Mouse (Mus musculus) left cerebral cortex, postnatal 14 days (tissue): ENCODE measurements around the gene 1110002E22Rik. TPM values are rescaled to one million over a fixed set of nuclear protein-coding genes. Genes with fewer than 3 reads are reported as not detected.

Experiments
- DNase-seq, 2 experiments: peaks; one replicate each; pipeline ENCODE4 v3.0.0; 2021 to 2022; ENCODE audit warnings: low spot score in 2 of 2, mixed read lengths in 1 of 2
- intact Hi-C: fragments of 180-260 bp; cut with DNase I; formaldehyde crosslinking; loops from one replicate; pipeline ENCODE4 v1.15.1; 2025
- total RNA-seq, 2 experiments: library from RNA; stranded (reverse); gene quantifications; 2 replicates each; pipeline ENCODE4 v1.2.3; 2021

The 1110002E22Rik gene
- total RNA-seq, 2 experiments from 2014 or later, result 3.0 to 3.6 TPM

DNA sequence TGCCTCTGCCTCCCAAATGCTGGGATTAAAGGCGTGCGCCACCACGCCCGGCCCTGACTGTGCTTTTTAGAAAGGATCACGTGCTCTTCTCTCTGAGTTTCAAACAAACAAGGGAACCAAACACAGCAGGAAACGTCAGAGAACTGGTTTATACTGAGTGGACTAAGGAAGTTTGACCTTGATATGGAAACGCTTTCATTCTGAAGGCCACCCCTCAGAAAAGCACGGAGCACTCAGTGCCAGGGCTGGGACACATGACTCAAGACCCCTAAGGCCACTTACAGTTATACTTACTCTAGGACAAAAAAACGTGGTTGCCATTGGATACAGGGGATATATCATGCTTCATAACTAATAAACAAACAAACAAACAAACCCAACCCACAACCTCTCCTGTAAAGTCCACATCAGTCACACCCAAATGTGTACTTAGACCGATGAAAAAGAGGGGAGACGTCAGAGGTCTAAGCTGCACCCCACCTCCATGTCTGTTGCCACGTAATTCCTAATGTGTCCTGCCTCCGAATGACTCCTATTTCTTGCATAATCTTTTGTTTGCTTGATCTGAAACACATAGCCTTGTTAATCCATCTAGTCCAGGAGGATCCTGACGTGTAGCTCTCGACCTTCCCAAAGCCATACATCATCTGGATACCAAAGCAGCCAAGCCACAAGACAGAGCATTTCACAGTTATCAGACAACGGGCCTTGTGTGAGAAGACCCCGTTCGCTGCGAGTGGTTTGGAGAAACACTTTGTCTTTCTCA lies 31.6 kb downstream of the 1110002E22Rik start:
- intact Hi-C loops, result no loop called here
- DNase-seq, result no peak

DNA sequence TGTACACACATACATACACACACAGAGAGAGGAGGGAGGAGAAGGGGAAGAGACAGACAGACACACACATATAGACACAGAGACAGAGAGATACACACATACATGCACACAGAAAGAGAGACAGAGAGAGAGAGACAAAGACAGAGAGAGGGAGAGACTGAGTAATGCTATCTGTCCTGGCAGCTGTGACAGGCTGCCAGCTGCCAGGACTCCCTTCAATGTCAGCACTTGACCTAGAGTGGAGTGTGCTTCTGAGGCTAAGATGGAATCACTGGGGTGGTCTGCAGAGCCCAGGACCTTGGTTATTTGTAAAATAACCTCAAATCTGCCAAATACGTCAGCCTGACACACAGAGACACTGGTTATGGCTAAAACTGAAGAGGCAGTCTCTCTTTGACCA lies 32.9 kb downstream of the 1110002E22Rik start:
- DNase-seq, result no peak
- intact Hi-C loops, result no loop called here

DNA sequence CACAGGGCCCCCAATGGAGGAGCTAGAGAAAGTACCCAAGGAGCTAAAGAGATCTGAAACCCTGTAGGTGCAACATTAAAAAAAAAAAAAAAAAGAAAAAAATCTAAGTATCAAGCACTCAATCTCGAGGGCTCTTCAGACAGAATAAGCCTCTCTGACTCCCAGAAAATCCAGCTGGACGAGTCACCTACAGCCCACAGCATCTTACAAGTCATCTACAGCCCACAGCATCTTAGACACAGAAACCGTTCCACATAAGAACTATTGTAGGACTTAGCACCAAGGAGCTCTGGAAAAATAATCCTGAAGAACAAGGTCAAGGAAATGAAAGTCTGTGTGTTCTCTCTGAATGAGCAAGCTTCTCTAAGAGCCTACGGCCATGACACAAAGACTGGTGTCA lies 37.1 kb downstream of the 1110002E22Rik start:
- DNase-seq, result no peak
- intact Hi-C loops, result no loop called here

DNA sequence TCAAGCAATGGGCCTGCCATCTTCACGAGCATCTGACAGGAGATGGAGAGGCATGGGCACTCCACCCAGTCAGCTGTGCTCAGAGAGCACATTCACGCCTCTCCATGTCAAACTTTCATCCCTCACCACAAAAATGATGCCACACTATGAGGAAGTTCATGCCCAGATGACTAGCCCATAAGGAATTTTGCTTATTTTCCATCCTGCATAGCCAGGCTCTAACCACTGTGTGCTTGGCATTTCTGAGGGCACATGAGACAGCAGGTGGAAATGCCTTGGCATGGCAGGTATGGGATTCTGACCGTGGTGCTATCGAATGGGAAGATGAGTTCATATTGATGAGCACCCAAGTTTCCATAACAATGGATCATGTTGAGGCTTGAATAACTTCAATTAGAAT lies 38.8 kb downstream of the 1110002E22Rik start:
- intact Hi-C loops, result no loop called here
- no peak for DNase-seq

DNA sequence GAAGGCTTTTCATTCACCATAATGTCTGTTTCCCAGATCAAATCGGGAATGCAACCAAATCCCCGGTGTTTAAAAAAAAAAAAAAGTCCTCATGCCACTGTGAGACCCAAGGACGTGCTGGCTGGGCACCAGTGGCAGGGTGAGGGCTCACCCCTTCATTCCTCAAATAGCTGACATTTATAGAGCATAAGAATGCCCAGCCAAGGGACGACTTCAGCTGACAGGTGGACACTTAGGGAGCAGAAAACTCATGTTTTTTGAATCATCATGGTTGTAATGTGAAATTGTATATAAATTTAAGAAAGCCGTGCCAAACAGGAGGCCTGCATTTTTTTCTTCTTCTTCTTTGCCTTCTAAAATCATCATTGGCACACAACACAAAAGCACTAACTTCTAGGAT lies 40.2 kb downstream of the 1110002E22Rik start:
- intact Hi-C loops, result no loop called here
- DNase-seq, result no peak

DNA sequence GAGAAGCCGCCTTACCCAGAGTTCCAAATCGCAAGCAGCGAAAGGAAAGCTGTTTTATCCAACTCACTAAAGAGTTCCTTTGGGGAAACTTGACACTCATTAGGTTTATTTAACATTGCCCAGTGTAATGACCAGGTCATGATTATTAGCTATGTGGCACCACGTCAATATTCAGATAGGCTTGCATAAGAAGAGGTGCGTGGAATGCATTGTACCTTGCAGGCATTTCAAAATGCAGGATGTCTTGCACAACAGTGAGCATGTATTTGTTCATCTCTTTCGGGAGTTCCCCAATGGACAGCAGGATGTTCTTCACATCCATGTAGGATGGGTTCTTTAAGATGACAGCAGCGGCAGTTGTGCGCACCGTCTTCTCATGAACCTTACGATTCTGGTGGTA lies 42.0 kb downstream of the 1110002E22Rik start:
- no peak for DNase-seq
- intact Hi-C loops, result no loop called here

DNA sequence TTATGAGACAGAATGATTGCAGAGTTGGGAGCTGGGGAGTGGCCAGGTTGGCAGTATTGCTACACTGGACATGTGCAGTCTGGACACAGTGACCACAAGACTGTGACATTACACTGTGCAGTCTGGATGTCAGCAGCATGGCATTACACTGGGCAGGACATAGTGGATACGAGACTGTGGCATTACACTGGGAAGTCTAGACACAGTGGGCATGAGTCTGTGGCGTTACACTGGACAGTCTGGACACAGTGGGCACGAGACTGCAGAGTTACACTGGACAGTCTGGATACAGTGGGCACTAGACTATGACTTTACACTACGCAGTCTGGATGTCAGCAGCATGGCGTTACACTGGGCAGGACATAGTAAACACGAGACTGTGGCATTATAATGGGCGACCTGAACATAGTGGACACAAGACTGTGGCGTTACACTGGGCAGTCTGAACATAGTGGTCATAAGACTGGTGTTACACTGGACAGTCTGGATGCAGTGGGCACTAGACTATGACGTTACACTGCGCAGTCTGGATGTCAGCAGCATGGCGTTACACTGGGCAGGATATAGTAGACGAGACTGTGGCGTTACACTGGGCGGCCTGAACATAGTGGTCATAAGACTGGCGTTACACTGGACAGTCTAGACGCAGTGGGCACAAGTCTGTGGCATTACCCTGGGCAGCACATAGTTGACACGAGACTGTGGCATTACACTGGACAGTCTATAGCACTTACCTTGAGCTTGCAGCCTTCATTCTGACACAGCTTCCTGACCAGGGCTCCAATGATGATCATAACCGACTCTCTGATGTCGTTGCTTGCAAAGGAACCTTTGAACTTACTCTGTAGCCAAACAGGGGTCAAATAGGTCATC lies 46.3 kb downstream of the 1110002E22Rik start:
- intact Hi-C loops, result no loop called here
- DNase-seq, result no peak

DNA sequence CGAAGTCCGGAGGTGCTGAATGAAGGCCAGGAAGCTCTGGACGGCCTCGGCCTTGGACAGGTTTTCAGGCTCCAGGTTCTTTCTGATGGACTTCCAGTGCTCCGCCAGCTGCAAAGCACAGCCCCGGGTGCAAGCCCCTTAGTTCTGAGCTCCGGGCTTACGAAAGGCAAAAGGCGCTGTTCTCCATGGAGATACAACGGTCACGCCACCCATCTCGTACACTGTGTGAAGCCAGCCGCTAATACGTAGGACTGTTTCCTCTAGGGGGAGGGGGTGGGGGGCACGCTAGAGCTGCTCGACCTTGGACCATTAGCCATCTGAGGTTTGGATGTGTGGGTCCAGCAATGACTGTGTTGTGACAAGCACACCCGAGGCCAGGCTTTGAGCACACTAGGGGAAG lies 49.3 kb downstream of the 1110002E22Rik start:
- intact Hi-C loops, result no loop called here
- no peak for DNase-seq

DNA sequence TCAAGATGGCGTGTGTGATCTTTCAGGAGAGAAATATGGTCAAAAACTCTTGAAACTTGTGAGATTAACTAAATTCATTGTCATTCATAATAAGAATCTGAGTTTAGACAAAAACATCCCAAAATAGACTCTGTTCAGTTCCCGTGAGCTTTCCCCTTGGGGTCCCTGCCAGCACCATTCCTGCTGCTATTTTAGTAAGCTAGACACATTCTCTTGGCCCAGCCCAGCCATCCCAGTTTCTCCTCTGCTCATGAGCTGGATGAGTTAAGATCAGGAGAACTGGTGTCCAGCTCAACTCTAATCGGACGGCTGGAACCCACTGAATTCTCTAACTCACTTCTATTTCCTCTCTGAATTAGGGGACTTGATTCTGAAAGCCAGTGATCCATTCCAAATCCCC lies 52.0 kb downstream of the 1110002E22Rik start:
- no peak for DNase-seq
- intact Hi-C loops, result no loop called here

DNA sequence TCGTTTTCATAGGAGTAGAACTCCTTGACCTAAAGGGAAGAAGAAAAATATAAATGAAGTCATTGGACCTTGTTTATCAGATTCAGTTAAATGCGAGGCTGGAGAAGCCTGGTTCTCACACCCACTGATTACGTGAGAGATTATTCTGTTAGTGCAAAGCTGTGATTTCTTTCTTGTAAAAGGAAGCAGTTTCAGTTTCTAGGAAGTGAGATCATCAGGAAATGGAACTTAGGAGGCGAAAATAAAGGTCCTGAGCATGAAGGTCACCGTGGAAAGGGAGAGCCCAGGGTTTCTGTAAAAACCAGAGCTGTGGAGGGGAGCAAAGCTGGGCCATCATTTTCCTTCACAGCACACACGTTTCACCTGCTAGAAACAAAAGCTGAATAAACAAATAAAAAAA lies 53.5 kb downstream of the 1110002E22Rik start:
- no peak for DNase-seq
- intact Hi-C loops, result no loop called here

DNA sequence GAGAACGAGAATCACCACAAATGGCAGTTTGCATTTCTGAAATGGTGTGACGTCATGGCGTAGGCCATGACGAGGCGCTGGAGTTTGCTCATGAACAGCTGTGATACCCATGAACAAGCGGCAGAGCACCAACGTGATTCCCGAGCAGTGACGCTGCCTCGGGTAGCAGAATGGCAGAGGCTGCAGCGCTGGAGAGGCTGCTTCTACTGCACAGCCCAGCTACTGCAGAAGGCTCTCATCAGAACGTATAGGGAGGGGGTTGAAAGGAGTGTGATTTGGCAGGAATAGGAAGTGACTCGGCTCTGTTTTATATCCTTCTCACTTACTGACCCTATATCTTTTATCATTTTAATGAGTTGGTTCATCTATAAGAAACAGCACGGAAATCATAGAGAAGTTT lies 54.0 kb downstream of the 1110002E22Rik start:
- intact Hi-C loops, result no loop called here
- DNase-seq, result no peak

DNA sequence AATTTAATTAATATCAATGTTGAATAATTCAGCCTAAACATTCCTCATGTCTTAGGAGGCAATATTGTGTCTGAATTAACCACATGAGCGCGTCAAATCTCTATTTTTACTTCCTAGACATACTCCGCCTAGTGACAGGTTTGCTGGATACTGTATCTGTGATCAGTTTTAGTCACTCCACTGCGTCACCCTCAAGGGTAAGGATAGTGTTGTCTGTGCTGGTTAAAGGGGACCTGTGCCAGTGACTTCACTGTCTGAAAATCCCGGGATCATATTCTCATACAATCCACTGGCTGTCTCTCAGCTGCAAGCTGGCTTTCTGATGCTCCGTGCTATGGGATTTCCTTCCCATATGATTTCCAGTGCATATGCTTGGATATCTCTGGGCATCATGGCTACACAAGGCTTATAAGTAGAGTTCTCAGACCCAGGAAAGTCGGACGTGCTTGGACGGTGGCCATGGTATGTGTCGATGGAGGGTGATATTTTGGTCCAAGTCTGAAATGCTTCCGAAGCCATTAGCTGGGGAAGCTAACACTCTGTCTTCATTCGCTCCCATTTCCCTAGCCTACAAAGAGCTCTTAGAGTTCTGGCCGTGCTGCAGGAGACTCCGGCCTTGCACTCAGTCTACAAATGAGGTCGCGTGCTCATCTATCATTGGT lies 54.7 kb downstream of the 1110002E22Rik start:
- intact Hi-C loops, result no loop called here
- DNase-seq, result no peak

DNA sequence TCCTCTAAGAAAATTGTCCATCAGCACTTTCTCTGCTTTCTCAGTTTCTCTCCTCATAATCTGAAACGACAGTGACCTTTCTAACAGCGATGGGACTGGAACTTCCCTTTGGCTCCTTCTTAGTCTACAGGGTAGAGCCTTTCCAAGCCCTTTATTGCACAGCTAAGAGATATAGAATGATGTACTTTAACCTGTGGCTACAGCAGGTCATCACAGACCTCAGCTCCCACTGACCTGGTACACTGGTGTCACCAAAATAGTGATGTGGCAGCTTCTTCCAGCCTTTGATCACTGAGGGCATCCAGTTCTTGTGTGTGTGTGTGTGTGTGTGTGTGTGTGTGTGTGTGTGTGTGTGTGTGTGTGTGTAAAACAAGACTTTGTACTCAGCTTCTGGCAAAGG lies 56.6 kb downstream of the 1110002E22Rik start:
- no peak for DNase-seq
- intact Hi-C loops, result no loop called here

DNA sequence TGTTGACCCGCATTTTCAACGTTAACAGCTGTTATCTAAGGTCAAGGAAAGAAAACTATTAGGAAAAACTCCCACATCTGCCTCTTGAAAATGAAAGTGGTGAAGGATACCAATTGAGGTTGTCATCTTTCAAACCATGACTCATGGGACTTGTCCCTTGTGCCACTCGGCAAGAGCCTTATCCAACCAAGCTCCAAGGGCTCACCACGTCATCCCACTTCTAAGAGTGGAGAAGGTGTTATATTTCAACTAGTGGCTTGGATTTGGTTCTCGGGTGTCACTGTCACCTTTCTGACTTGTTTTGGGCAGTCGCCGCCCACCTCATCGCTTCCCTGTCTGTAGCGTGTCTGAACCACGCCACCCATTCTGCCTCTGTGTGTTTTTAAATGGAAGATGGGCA lies 59.0 kb downstream of the 1110002E22Rik start:
- DNase-seq, result no peak
- intact Hi-C loops, result no loop called here

DNA sequence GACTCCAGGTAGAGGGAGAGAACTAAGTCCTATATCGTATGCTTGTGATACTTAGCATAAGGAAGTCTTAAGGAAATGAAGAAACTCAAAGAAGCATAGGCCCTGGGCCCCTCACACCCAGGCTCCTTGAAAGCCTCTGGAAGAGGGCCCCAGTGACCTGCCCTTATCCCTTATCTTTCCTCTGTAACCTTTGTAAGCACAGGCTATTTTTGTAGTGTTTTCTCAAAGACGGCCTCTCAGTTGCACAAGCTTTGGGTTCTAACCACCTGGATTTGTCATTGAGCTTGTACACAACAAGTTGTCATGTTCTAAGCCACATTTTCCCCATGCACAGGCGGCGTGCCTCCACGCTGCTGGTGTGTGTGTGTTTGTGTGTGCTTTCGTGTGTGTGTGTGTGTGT lies 64.3 kb downstream of the 1110002E22Rik start:
- intact Hi-C loops, result no loop called here
- no peak for DNase-seq

DNA sequence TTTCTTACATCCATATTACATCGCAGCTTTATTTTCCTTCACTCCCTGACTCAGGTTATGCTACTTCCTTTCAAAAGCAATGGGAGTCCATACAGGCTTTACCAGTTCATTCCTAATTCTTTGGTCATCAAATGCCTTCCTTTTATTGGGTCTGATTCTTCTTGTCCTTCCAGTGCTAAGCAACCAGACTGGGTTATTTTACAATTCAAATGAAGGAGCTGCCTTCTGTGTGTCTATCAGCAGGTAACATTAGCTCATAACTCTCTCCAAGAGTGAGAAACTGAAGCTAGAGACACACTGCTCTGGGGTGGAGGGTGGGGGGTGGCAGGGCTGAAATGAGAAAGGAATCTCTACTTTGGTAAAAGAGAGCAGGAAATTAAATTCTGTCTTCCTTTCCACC lies 65.8 kb downstream of the 1110002E22Rik start:
- intact Hi-C loops, result no loop called here
- DNase-seq, result no peak

Other genes starting within 250 kb of the 1110002E22Rik start
- 100 to 1,000 TPM; 169 to 177 TPM for gene H2afz, start 200.6 kb upstream of the 1110002E22Rik start, total RNA-seq
- gene Dnajb14, start 197.4 kb upstream of the 1110002E22Rik start, total RNA-seq, result 10 to 100 TPM; 45.5 to 48.8 TPM
- gene Lamtor3, start 146.5 kb upstream of the 1110002E22Rik start, total RNA-seq, result 10 to 100 TPM; 67.3 to 79.5 TPM
- gene Dapp1, start 83.5 kb upstream of the 1110002E22Rik start, total RNA-seq, result 1 to 10 TPM; 2.9 to 3.0 TPM
- gene Gm5105, start 2.3 kb downstream of the 1110002E22Rik start, total RNA-seq, result not detected
- 1 to 10 TPM; 6.5 to 7.7 TPM for gene Trmt10a, start 78.4 kb downstream of the 1110002E22Rik start, total RNA-seq
- 1 to 10 TPM; 4.0 to 4.1 TPM for gene Mttp, start 79.9 kb downstream of the 1110002E22Rik start, total RNA-seq
- gene 4930579F01Rik, start 128.8 kb downstream of the 1110002E22Rik start, total RNA-seq, result not detected
- gene Adh7, start 152.7 kb downstream of the 1110002E22Rik start, total RNA-seq, result under 1 TPM; 0.08 to 0.09 TPM
- under 1 TPM; 0.64 to 0.89 TPM for gene Adh1, start 195.9 kb downstream of the 1110002E22Rik start, total RNA-seq
- not detected for gene Adh6a, start 248.2 kb downstream of the 1110002E22Rik start, total RNA-seq